Mouse (Mus musculus): ENCODE data around the gene Map2k5.

Map2k5 gene

DNA sequence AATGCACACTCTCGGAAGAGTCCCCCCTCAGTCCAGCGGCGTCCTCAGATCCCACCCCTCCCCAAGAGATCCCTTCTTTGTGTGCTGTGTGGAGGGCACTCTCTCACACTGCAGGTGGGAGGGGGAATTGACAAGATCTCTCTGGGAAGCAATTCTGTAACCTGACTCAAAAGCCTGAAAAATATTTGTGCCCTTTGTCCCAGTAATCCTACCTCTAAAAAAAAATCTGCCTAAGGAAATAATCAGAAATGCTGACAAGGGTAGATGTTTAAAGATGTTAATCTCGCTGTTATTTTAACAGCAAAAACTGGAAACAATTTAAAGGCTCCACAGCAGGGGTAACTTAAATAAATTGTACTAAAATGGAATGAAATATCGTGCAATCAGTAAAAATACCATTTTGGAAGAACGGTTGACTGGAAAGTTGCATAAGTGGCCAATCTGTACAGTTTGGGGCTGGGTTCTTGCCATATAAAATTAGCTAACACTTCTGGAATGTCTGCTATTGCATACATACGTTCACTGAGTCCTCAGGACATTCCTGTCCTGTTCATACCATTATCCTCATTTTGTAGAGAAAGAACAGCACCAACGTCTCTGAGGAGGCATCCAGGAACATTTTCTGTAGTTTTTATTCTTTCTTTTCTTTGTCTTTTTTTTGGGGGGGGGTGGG is 255.4 kb downstream of the Map2k5 start:
- DNase-seq = no peak

DNA sequence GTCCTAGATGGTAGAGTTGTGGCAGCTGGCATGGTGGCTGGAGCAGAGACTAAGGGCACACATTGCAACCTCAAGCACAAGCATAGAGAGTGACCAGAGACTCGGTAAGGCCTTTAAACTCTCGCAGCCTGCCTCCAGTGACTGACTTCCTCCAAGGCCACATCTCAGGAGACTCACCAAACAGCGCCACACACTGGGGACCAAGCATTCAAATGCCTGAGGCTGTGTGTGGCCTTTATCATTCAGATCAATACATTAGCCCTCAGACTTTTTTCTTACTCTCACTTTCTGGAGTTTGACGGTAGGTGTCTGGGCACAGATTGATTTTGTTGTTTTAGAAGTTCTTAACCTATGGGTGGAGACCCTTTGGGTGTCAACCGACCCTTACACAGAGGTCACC is 259.3 kb downstream of the Map2k5 start:
- DNase-seq = no peak

All from liver (tissue).